Mouse (Mus musculus): Measurements from ENCODE around the gene Vmn1r30.

GRCm38 (mm10) chr6:58443285-58443684 lies at the start of gene Vmn1r30:
- no peak for TF ChIP-seq CTCF (IDR thresholded peaks at IDR 0.05; ENCODE audit: insufficient read depth, low read length)
- no peak for TF ChIP-seq POLR2A (IDR thresholded peaks at IDR 0.05; ENCODE audit: borderline replicate concordance, extremely low read depth, low read depth, low read length)
